Mouse (Mus musculus) C2C12 (cell line): Measurements from ENCODE around the gene Sema3b. TPM values are rescaled to one million over a fixed set of nuclear protein-coding genes. Genes with fewer than 3 reads are reported as not detected.

ENCODE experiments used
- H3K27me3 ChIP-seq: one replicate; pipeline ENCODE4 v1.6.1; 2011; ENCODE audit not compliant: control insufficient read depth, insufficient read depth, insufficient read length
- H3K36me3 ChIP-seq: one replicate; pipeline ENCODE4 v1.6.1; 2011; ENCODE audit not compliant: control insufficient read depth, insufficient read depth
- H3K4me3 ChIP-seq: one replicate; pipeline ENCODE4 v1.5.1; 2011; ENCODE audit warnings: mild to moderate bottlenecking, control low read depth; ENCODE audit not compliant: poor library complexity, insufficient read depth, severe bottlenecking
- H3K79me2 ChIP-seq: one replicate; pipeline ENCODE4 v1.6.1; 2011; ENCODE audit not compliant: control insufficient read depth, insufficient read depth
- H3K79me3 ChIP-seq: one replicate; pipeline ENCODE4 v1.6.1; 2011; ENCODE audit warnings: low read depth, control low read depth
- H3ac ChIP-seq: one replicate; pipeline ENCODE3; 2011; ENCODE audit warnings: low read depth; ENCODE audit not compliant: control insufficient read depth, insufficient read length
- CEBPB ChIP-seq: IDR thresholded peaks from one replicate; pipeline ENCODE4 v1.6.1; 2011; ENCODE audit warnings: low read depth, mild to moderate bottlenecking, control low read depth, moderate library complexity
- CTCF ChIP-seq: IDR thresholded peaks from one replicate; pipeline ENCODE4 v1.5.1; 2011; ENCODE audit not compliant: control insufficient read depth, insufficient read depth, insufficient read length
- FOSL1 ChIP-seq: IDR thresholded peaks from one replicate; pipeline ENCODE4 v1.8.0; 2011; ENCODE audit warnings: mild to moderate bottlenecking, low read length; ENCODE audit not compliant: poor library complexity, insufficient read depth, severe bottlenecking
- MAX ChIP-seq: IDR thresholded peaks from one replicate; pipeline ENCODE4 v1.6.1; 2011; ENCODE audit warnings: mild to moderate bottlenecking, control low read depth
- MYOD1 ChIP-seq: IDR thresholded peaks from one replicate; pipeline ENCODE4 v1.6.1; 2011; ENCODE audit warnings: low read depth; ENCODE audit not compliant: control insufficient read depth, insufficient read length
- MYOG ChIP-seq: IDR thresholded peaks from one replicate; pipeline ENCODE4 v1.6.1; 2011; ENCODE audit not compliant: control insufficient read depth, insufficient read length; ENCODE audit errors: extremely low read depth
- USF1 ChIP-seq: IDR thresholded peaks from one replicate; pipeline ENCODE4 v1.6.1; 2011; ENCODE audit warnings: low read depth, mild to moderate bottlenecking, control low read depth, moderate library complexity
- polyA plus RNA-seq: library from polyadenylated mRNA; unstranded; fragments of >200 nt; fragmentation: generic; extraction: Trizol; gene quantifications from one replicate; pipeline ENCODE4 v1.2.1, GENCODE M21; 2012; ENCODE audit warnings: missing spikeins

Gene Sema3b
- polyA plus RNA-seq, 1 experiment: 13.7 TPM

GRCm38 (mm10) chr9:107550491-107551116 lies 58.4 kb downstream of the Sema3b start:
- Histone ChIP-seq H3K36me3 (no peaks in the 10 kb centered on the region), H3K4me3 (peak overlapping the region; percentile 45)
- TF ChIP-seq CTCF (no peak), USF1 (no peak), MYOG (no peak), CEBPB (no peak), MAX (no peak), MYOD1 (no peak), FOSL1 (no peak)

GRCm38 (mm10) chr9:107549297-107550074 lies 59.5 kb downstream of the Sema3b start:
- Histone ChIP-seq H3K79me3 (peaks cover 11% of the 10 kb centered on the region), H3K27me3 (no peaks in the 10 kb centered on the region), H3K36me3 (no peaks in the 10 kb centered on the region), H3K4me3 (no peak overlapping the region), H3K79me2 (peaks cover 26% of the 10 kb centered on the region), H3ac (no peak overlapping the region)
- no peak for TF ChIP-seq USF1
- TF ChIP-seq CTCF: no peak
- no peak for TF ChIP-seq MAX
- no peak for TF ChIP-seq MYOD1
- TF ChIP-seq CEBPB: no peak
- TF ChIP-seq MYOG: no peak
- no peak for TF ChIP-seq FOSL1

More at GRCm38 (mm10) chr9:107550491-107551116, 58.4 kb downstream of the Sema3b start:
- Histone ChIP-seq H3ac (no peak overlapping the region), H3K27me3 (no peaks in the 10 kb centered on the region), H3K79me3 (peaks cover 14% of the 10 kb centered on the region), H3K79me2 (peaks cover 36% of the 10 kb centered on the region)

- peaks cover 23% of the 10 kb centered on the region for H3K79me2 ChIP-seq
- H3K36me3 ChIP-seq: no peaks in the 10 kb centered on the region
- H3K27me3 ChIP-seq: no peaks in the 10 kb centered on the region
- peaks cover 11% of the 10 kb centered on the region for H3K79me3 ChIP-seq
- TF ChIP-seq MYOD1 (no peak), FOSL1 (no peak), MAX (no peak), CTCF (no peak), USF1 (no peak), CEBPB (no peak), MYOG (no peak)
- no peak overlapping the region for H3K4me3 ChIP-seq
- no peak overlapping the region for H3ac ChIP-seq
Measured at GRCm38 (mm10) chr9:107548820-107549219, 60.2 kb downstream of the Sema3b start.

- Histone ChIP-seq H3K27me3 (no peaks in the 10 kb centered on the region), H3K79me3 (peaks cover 6% of the 10 kb centered on the region), H3K4me3 (no peak overlapping the region), H3ac (no peak overlapping the region), H3K79me2 (peaks cover 15% of the 10 kb centered on the region), H3K36me3 (no peaks in the 10 kb centered on the region)
- TF ChIP-seq MYOG: no peak
- TF ChIP-seq USF1: no peak
- TF ChIP-seq CTCF: no peak
- TF ChIP-seq MYOD1: no peak
- no peak for TF ChIP-seq CEBPB
- TF ChIP-seq FOSL1: no peak
- no peak for TF ChIP-seq MAX
Measured at GRCm38 (mm10) chr9:107547957-107548356, 61.1 kb downstream of the Sema3b start.

Other genes with a start within 250 kb of the Sema3b start
- gene Cacna2d2, start 209.6 kb downstream of the Sema3b start, polyA plus RNA-seq: 0.01 TPM
- gene Tmem115, start 75.3 kb downstream of the Sema3b start, polyA plus RNA-seq: 33.4 TPM
- 23.7 TPM for gene Cyb561d2, start 67.0 kb downstream of the Sema3b start, polyA plus RNA-seq
- gene Nprl2, start 67.0 kb downstream of the Sema3b start, polyA plus RNA-seq: 12.8 TPM
- gene Zmynd10, start 61.9 kb downstream of the Sema3b start, polyA plus RNA-seq: 0.43 TPM
- 89.7 TPM for gene Rassf1, start 57.7 kb downstream of the Sema3b start, polyA plus RNA-seq
- gene Tusc2, start 46.0 kb downstream of the Sema3b start, polyA plus RNA-seq: 15.9 TPM
- 59.7 TPM for gene Hyal2, start 41.3 kb downstream of the Sema3b start, polyA plus RNA-seq
- 1.2 TPM for gene Hyal1, start 32.3 kb downstream of the Sema3b start, polyA plus RNA-seq
- gene Naa80, start 30.3 kb downstream of the Sema3b start, polyA plus RNA-seq: 8.2 TPM
- 0.28 TPM for gene Hyal3, start 28.4 kb downstream of the Sema3b start, polyA plus RNA-seq
- 71.7 TPM for gene Ifrd2, start 21.6 kb downstream of the Sema3b start, polyA plus RNA-seq
- gene Gnai2, start 26.1 kb upstream of the Sema3b start, polyA plus RNA-seq: 449 TPM
- gene Slc38a3, start 60.3 kb upstream of the Sema3b start, polyA plus RNA-seq: 0.01 TPM
- 0.01 TPM for gene Gnat1, start 70.5 kb upstream of the Sema3b start, polyA plus RNA-seq
- gene Sema3f, start 101.2 kb upstream of the Sema3b start, polyA plus RNA-seq: 0.36 TPM
- gene Rbm5, start 161.8 kb upstream of the Sema3b start, polyA plus RNA-seq: 29.8 TPM